22 mouse cellular contexts compared by ENCODE assay signal in genomic region chr4:13467181-13467580, GRCm38 (mm10).
DNase-seq lines count a peak whose midpoint lies in the region; ATAC-seq and TF ChIP-seq lines count a peak whose summit lies in the region.
"Had no signal": no experiment of that assay in that cellular context is flagged by ENCODE, and none has a peak within 500 bp of the region (broad histone marks: within the 10 kb centered on the region; RNA-seq: fewer than 3 reads in every experiment).

No protein-coding gene starts in this region.

- no peak overlapping the region for H3K4me2 ChIP-seq in embryonic facial prominence, embryonic 11.5 days (ENCODE audit: low read depth, low read length)
- peak overlapping the region; percentile 10; the same call in 1 of the 2 replicates for H3K4me2 ChIP-seq in limb, embryonic 15.5 days
- H3K4me2 ChIP-seq: hindbrain, embryonic 15.5 days; intestine, embryonic 15.5 days; lung, embryonic 15.5 days had no signal

- H3K27ac ChIP-seq in embryonic facial prominence, embryonic 11.5 days (replicated peaks; ENCODE audit: low read depth, low read length) = no peak overlapping the region
- H3K27ac ChIP-seq in embryonic fibroblast, embryonic 13.5 days (ENCODE audit: insufficient read depth, low read length) = peak overlapping the region; percentile 27; the same call in 1 of the 2 replicates
- peak overlapping the region; percentile 78 for H3K27ac ChIP-seq in limb, embryonic 15.5 days
- no peak overlapping the region for H3K27ac ChIP-seq in left cerebral cortex, adult 2 months
- H3K27ac ChIP-seq: heart, embryonic 10.5 days; hindbrain, embryonic 15.5 days; intestine, embryonic 15.5 days; liver, embryonic 14.5 days; lung, embryonic 15.5 days; macrophage; midbrain, embryonic 10.5 days had no signal

- intact Hi-C loops in heart, postnatal 10 days (cut with DNase I) = no loop called here
- intact Hi-C loops in left cerebral cortex, adult 2 months (cut with DNase I) = no loop called here

- H3K4me1 ChIP-seq in embryonic facial prominence, embryonic 11.5 days (ENCODE audit: control insufficient read depth, insufficient read depth, low read length) = no peaks in the 10 kb centered on the region; the same call in 1 of the 2 replicates
- H3K4me1 ChIP-seq in embryonic fibroblast, embryonic 13.5 days (ENCODE audit: control insufficient read depth, insufficient read depth, low read length) = no peaks in the 10 kb centered on the region
- peaks cover 22% of the 10 kb centered on the region for H3K4me1 ChIP-seq in limb, embryonic 15.5 days
- H3K4me1 ChIP-seq: heart, embryonic 10.5 days; intestine, embryonic 15.5 days; lung, embryonic 15.5 days had no signal

- H3K4me3 ChIP-seq in embryonic facial prominence, embryonic 11.5 days (ENCODE audit: low read depth, low read length) = no peak overlapping the region
- no peak overlapping the region for H3K4me3 ChIP-seq in embryonic fibroblast, embryonic 13.5 days (ENCODE audit: insufficient read depth, low read length)
- no peak overlapping the region for H3K4me3 ChIP-seq in limb, embryonic 15.5 days
- no peak overlapping the region for H3K4me3 ChIP-seq in left cerebral cortex, adult 2 months
- H3K4me3 ChIP-seq: erythroblast, embryonic 14.5 days; heart, embryonic 10.5 days; hindbrain, embryonic 15.5 days; intestine, embryonic 15.5 days; lung, embryonic 15.5 days; midbrain, embryonic 10.5 days had no signal

- TF ChIP-seq POLR2A in embryonic fibroblast, embryonic 13.5 days (IDR thresholded peaks at IDR 0.05; ENCODE audit: low read depth, low read length) = no peak

- no peaks in the 10 kb centered on the region for H3K36me3 ChIP-seq in embryonic facial prominence, embryonic 11.5 days (replicated peaks; ENCODE audit: control insufficient read depth, insufficient read depth, low read depth, low read length)
- H3K36me3 ChIP-seq in limb, embryonic 15.5 days = no peaks in the 10 kb centered on the region
- H3K36me3 ChIP-seq: heart, embryonic 10.5 days; hindbrain, embryonic 15.5 days; intestine, embryonic 15.5 days; lung, embryonic 15.5 days; midbrain, embryonic 10.5 days had no signal

- no peak overlapping the region for H3K9ac ChIP-seq in embryonic facial prominence, embryonic 11.5 days (replicated peaks; ENCODE audit: low read length)
- no peak overlapping the region for H3K9ac ChIP-seq in limb, embryonic 15.5 days
- H3K9ac ChIP-seq: hindbrain, embryonic 15.5 days; intestine, embryonic 15.5 days; liver, embryonic 14.5 days; lung, embryonic 15.5 days had no signal

- H3K9me3 ChIP-seq in embryonic facial prominence, embryonic 11.5 days (replicated peaks; ENCODE audit: control insufficient read depth, low read length) = no peaks in the 10 kb centered on the region
- no peaks in the 10 kb centered on the region for H3K9me3 ChIP-seq in limb, embryonic 15.5 days
- H3K9me3 ChIP-seq: heart, embryonic 10.5 days; hindbrain, embryonic 15.5 days; intestine, embryonic 15.5 days; lung, embryonic 15.5 days; midbrain, embryonic 10.5 days had no signal

- no peak for TF ChIP-seq CTCF in embryonic fibroblast, embryonic 13.5 days (IDR thresholded peaks at IDR 0.05; ENCODE audit: borderline replicate concordance, insufficient read depth, low read length)
- TF ChIP-seq CTCF in left cerebral cortex, adult 2 months (IDR thresholded peaks at IDR 0.05) = no peak

- DNase-seq in heart, postnatal 10 days = peak; percentile 3 to 5
- DNase-seq in heart, postnatal 4 days = no peak
- peak; percentile 76 for DNase-seq in embryonic facial prominence, embryonic 11.5 days (ENCODE audit: low spot score)
- no peak for DNase-seq in c-Kit-positive CD71-positive TER-119-positive erythroid progenitor cells, embryonic 14.5 days (ENCODE audit: low spot score)
- no peak for DNase-seq in left cerebral cortex, adult 2 months (ENCODE audit: extremely low spot score in 1 of 2, low spot score in 2 of 2)
- DNase-seq: adrenal gland, adult 8-10 months; cerebellum, postnatal 10 days; gastrocnemius, postnatal 36 days; kidney, adult 9 months; kidney, postnatal 36 days; retina, postnatal 1 day; thymus, postnatal 36 days had no signal

- no peak for ATAC-seq in embryonic facial prominence, embryonic 11.5 days (replicated peaks; ENCODE audit: insufficient number of reproducible peaks, low FRiP score, low TSS enrichment, low read depth)
- no peak for ATAC-seq in limb, embryonic 15.5 days (ENCODE audit: insufficient number of reproducible peaks, low FRiP score, low TSS enrichment, low read depth)
- ATAC-seq: intestine, embryonic 15.5 days had no signal

- 49% methylated on average over 7 of the region's 7 CpGs for WGBS in embryonic facial prominence, embryonic 11.5 days
- whole genome bisulfite sequencing in limb, embryonic 15.5 days = 40% methylated on average over 7 of the region's 7 CpGs

- H3K27me3 ChIP-seq in embryonic facial prominence, embryonic 11.5 days (ENCODE audit: control insufficient read depth, insufficient read depth, low read length) = no peaks in the 10 kb centered on the region
- no peaks in the 10 kb centered on the region for H3K27me3 ChIP-seq in limb, embryonic 15.5 days
- H3K27me3 ChIP-seq: hindbrain, embryonic 15.5 days; intestine, embryonic 15.5 days; lung, embryonic 15.5 days had no signal

Comparison
In these comparisons a context has a peak if more than half of its experiments do, and no peak if none do; other contexts are left out.
1. DNase-seq: peak in heart, postnatal 10 days (2 of 2) and embryonic facial prominence, embryonic 11.5 days (single experiment); none in heart, postnatal 4 days (single experiment), c-Kit-positive CD71-positive TER-119-positive erythroid progenitor cells, embryonic 14.5 days (single experiment) and left cerebral cortex, adult 2 months (0 of 2).
2. H3K27ac ChIP-seq: peak in embryonic fibroblast, embryonic 13.5 days (single experiment) and limb, embryonic 15.5 days (single experiment); none in embryonic facial prominence, embryonic 11.5 days (single experiment) and left cerebral cortex, adult 2 months (single experiment).